Mouse (Mus musculus) hindbrain, embryonic 14.5 days (tissue): ENCODE results near the gene Gbp5. TPM values are rescaled to one million over a fixed set of nuclear protein-coding genes. Genes with fewer than 3 reads are reported as not detected.
A peak's percentile ranks its signal among the peaks of the same experiment; 100 is the strongest.
"Not testable (repeated sequence)": the region's sequence is repeated elsewhere in the genome, so short reads cannot be mapped to it uniquely, and the experiment has no call there.

ENCODE experiments used
- ATAC-seq: fragments of 200-750 bp; cut with Nextera tagmentation; 2 replicates; pipeline ENCODE4 v1.8.0; 2017; ENCODE audit warnings: moderate number of reproducible peaks, mild to moderate bottlenecking, moderate TSS enrichment, moderate library complexity; ENCODE audit not compliant: low FRiP score
- DNase-seq: peaks from one replicate; pipeline ENCODE4 v3.0.0-alpha.2; 2015; ENCODE audit warnings: low spot score
- H3K27ac ChIP-seq: fragments of 300-500 bp; sonication (generic); 2 replicates; pipeline ENCODE4 v1.5.1; 2014; ENCODE audit warnings: mild to moderate bottlenecking, moderate library complexity
- H3K27me3 ChIP-seq: fragments of 300-500 bp; sonication (generic); 2 replicates; pipeline ENCODE4 v1.6.1; 2014; ENCODE audit warnings: mild to moderate bottlenecking, low read length, mixed read lengths; ENCODE audit not compliant: control insufficient read depth, insufficient read depth
- H3K36me3 ChIP-seq: fragments of 300-500 bp; sonication (generic); replicated peaks from 2 replicates; pipeline ENCODE4 v1.6.1; 2014; ENCODE audit not compliant: control insufficient read depth, insufficient read depth
- H3K4me1 ChIP-seq: fragments of 300-500 bp; sonication (generic); replicated peaks from 2 replicates; pipeline ENCODE4 v1.6.1; 2014; ENCODE audit warnings: antibody characterized with exemption, low read length, mixed read lengths; ENCODE audit not compliant: control insufficient read depth, insufficient read depth
- H3K4me2 ChIP-seq: fragments of 300-500 bp; sonication (generic); replicated peaks from 2 replicates; pipeline ENCODE4 v1.6.1; 2014; ENCODE audit warnings: mild to moderate bottlenecking, moderate library complexity
- H3K4me3 ChIP-seq: fragments of 300-500 bp; sonication (generic); replicated peaks from 2 replicates; pipeline ENCODE4 v1.5.1; 2014; ENCODE audit warnings: mild to moderate bottlenecking, low read length
- H3K9ac ChIP-seq: fragments of 300-500 bp; sonication (generic); 2 replicates; pipeline ENCODE4 v1.6.1; 2014
- H3K9me3 ChIP-seq: fragments of 300-500 bp; sonication (generic); 2 replicates; pipeline ENCODE4 v1.6.1; 2016; ENCODE audit warnings: low read length; ENCODE audit not compliant: control insufficient read depth
- WGBS: fragments of 180-500 bp; shearing (Covaris S2); extraction: QIAGEN DNeasy Blood & Tissue Kit; methylation state at CpG from one replicate; pipeline ENCODE4 v1.1.7; 2014; 5-methylcytosine and 5-hydroxymethylcytosine counted together
- polyA plus RNA-seq: library from polyadenylated mRNA; unstranded; fragments of >200 nt; fragmentation: Nextera tagmentation; extraction: Ambion mirVana; gene quantifications from 2 replicates; pipeline ENCODE4 v1.2.1, GENCODE M21; 2014

The Gbp5 gene
- polyA plus RNA-seq, 1 experiment from 2014 or later: 0.23 TPM

DNA sequence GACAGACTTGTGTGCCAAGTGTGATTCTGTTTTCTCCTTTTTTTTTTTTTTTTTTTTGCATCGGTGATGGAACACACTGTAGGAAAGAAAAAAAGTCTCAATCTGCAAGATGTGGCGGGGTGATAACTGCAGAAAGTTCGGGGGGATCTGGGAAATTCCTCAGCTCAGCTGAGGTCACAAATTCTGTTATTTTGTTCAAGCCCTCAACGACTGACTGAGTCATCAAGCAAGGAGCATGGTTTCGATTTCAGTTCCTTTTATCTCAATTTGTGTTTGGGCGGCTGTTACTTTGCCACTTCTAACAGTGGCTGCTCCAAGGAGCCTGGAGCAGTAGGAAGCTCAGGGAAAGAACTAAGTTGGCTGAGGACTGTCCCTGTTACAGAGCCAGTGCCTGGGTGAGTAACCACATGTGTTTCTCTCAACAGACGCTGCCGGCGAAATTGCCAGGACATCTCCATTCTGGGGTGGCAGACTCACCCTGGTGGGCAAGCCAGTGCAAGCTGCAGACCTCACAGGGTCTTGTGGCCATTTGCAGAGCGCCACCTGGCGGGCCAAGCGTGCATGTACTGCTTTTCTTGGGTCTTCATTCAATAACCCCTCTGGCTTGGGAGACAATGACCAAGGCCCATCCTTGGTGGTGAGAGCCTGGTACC lies 66.6 kb downstream of the Gbp5 start:
- no peak overlapping the region for H3K9ac ChIP-seq

DNA sequence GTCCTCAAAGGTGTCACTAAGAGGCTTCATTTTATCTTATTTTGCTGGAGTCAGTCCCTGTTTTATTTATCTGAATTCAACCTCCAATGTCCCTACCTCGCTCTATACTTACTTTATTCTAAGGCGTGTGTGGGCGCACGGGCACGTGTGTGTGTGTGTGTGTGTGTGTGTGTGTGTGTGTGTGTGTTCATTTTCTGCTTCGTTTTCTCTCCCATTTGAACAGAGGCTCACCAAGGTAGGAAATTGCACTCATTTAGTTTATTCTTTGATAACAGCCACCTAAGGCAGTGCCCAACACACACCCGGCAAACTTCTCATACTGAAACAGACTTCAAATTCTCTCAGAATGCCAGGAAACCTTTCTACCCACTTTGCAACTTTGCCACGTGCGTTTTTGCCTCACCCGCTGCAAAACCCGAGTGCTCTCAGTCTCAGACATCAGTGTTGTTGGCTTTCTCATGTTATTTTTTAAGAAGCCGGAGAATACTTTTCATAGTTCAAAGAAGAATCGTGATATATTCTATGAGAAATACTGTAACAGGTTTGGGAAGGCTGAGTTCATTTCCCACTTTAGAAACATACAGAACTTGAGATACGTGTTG lies 67.4 kb downstream of the Gbp5 start:
- no peak overlapping the region for H3K4me2 ChIP-seq
- no peaks in the 10 kb centered on the region for H3K27me3 ChIP-seq
- ATAC-seq (no peak), DNase-seq (no peak)
- no peaks in the 10 kb centered on the region for H3K36me3 ChIP-seq
- H3K27ac ChIP-seq: no peak overlapping the region
- H3K9me3 ChIP-seq: no peaks in the 10 kb centered on the region
- H3K4me3 ChIP-seq: no peak overlapping the region
- 0 out of 2 replicates have a peak, but pooled peaks cover 3% of the 10 kb centered on the region for H3K4me1 ChIP-seq
- H3K9ac ChIP-seq: no peak overlapping the region
- WGBS: 90% methylated on average over 14 of the region's 14 CpGs

More for the DNA sequence above, 66.6 kb downstream of the Gbp5 start:
- H3K27ac ChIP-seq: no peak overlapping the region
- no peaks in the 10 kb centered on the region for H3K36me3 ChIP-seq
- peak; percentile 79; the same call in 1 of the 2 replicates for ATAC-seq
- H3K4me1 ChIP-seq: 0 out of 2 replicates have a peak, but pooled peaks cover 3% of the 10 kb centered on the region
- H3K4me2 ChIP-seq: peak overlapping the region; percentile 39
- WGBS: 26% methylated on average over 12 of the region's 12 CpGs
- peak; percentile 84 for DNase-seq
- no peaks in the 10 kb centered on the region for H3K9me3 ChIP-seq
- peak overlapping the region; percentile 13; the same call in 1 of the 2 replicates for H3K4me3 ChIP-seq
- no peaks in the 10 kb centered on the region for H3K27me3 ChIP-seq

DNA sequence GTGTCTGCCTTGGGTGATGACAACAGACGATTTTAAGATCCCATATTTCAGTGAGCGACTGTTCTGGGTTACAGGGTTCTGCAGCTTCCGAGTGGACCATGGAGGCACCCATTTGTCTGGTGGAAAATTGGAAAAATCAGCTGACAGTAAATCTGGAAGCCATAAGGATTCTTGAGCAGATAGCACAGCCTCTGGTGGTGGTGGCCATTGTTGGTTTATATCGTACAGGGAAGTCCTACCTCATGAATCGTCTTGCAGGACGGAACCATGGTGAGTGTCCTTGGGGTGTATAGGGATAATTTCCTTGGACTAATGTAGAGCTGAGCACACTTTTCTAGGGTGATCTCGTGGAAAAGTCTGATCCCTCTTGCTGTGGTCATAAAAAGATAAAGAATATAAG lies 67.9 kb downstream of the Gbp5 start:
- no peak overlapping the region for H3K4me2 ChIP-seq
- H3K36me3 ChIP-seq: no peaks in the 10 kb centered on the region
- 0 out of 2 replicates have a peak, but pooled peaks cover 3% of the 10 kb centered on the region for H3K4me1 ChIP-seq
- H3K9ac ChIP-seq: no peak overlapping the region
- no peaks in the 10 kb centered on the region for H3K27me3 ChIP-seq
- H3K27ac ChIP-seq: no peak overlapping the region
- DNase-seq (no peak), ATAC-seq (no peak)
- H3K9me3 ChIP-seq: no peaks in the 10 kb centered on the region
- H3K4me3 ChIP-seq: no peak overlapping the region
- 86% methylated on average over 7 of the region's 7 CpGs for WGBS

DNA sequence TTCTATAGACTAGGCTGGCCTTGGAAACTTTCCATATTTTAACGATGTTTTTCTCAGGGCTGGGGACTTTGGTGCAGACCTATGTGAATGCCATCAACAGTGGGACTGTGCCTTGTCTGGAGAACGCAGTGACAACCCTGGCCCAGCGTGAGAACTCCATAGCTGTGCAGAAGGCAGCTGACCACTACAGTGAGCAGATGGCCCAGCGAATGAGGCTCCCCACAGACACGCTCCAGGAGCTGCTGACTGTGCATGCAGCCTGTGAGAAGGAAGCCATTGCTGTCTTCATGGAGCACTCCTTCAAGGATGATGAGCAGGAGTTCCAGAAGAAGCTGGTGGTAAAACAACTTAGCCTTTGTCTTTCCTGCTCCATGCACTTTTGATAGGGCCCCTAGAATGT lies 73.7 kb downstream of the Gbp5 start:
- not testable (repeated sequence) for ATAC-seq, H3K9me3 ChIP-seq, H3K36me3 ChIP-seq, H3K9ac ChIP-seq, H3K4me2 ChIP-seq, H3K27me3 ChIP-seq, H3K4me1 ChIP-seq, DNase-seq, H3K27ac ChIP-seq, H3K4me3 ChIP-seq
- WGBS: 58% methylated on average over 5 of the region's 5 CpGs

DNA sequence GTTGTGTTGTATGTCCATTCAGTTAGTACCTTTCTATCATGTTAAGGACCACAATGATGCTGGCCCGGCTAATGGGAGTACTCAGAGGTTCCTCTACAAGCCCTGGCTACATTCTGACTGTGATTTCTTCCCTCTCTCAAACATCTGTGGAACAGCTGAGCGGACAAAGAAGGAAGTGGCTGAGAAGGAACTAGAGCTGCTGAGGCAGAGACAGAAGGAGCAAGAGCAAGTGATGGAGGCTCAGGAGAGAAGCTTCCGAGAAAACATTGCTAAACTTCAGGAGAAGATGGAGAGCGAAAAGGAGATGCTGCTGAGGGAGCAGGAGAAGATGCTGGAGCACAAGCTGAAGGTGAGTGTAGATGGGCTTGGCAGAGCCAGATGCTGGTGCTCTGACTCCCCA lies 77.0 kb downstream of the Gbp5 start:
- ATAC-seq: no peak
- H3K27ac ChIP-seq: no peak overlapping the region
- 98% methylated on average over 4 of the region's 4 CpGs for WGBS
- no peaks in the 10 kb centered on the region for H3K27me3 ChIP-seq
- no peaks in the 10 kb centered on the region for H3K36me3 ChIP-seq
- H3K4me3 ChIP-seq: no peak overlapping the region
- DNase-seq: no peak
- H3K4me2 ChIP-seq: no peak overlapping the region
- no peak overlapping the region for H3K9ac ChIP-seq
- no peaks in the 10 kb centered on the region for H3K9me3 ChIP-seq
- H3K4me1 ChIP-seq: no peaks in the 10 kb centered on the region

Other genes with a start within 250 kb of the Gbp5 start
- gene Pdlim5, start 98.3 kb upstream of the Gbp5 start, polyA plus RNA-seq: 17.8 and 21.1 TPM in 2 replicates
- 2.5 and 2.8 TPM in 2 replicates for gene Gbp7, start 36.4 kb downstream of the Gbp5 start, polyA plus RNA-seq
- gene Gbp3, start 66.0 kb downstream of the Gbp5 start, polyA plus RNA-seq: 0.65 and 1.7 TPM in 2 replicates
- not detected in 2 replicates for gene Gbp2b, start 100.9 kb downstream of the Gbp5 start, polyA plus RNA-seq
- gene Gbp2, start 126.6 kb downstream of the Gbp5 start, polyA plus RNA-seq: 0.32 and 0.89 TPM in 2 replicates
- 4.7 and 5.5 TPM in 2 replicates for gene Kyat3, start 207.1 kb downstream of the Gbp5 start, polyA plus RNA-seq